Mouse (Mus musculus): ENCODE data around the gene Narfl.

Narfl gene

GRCm38 (mm10) chr17:25829558-25830017, 56.0 kb downstream of the Narfl start:
- no peak for DNase-seq (ENCODE audit: low read depth, low spot score)

- DNase-seq (ENCODE audit: low read depth, low spot score) = no peak
These were observed 56.7 kb downstream of the Narfl start for GRCm38 (mm10) chr17:25830200-25830753.

- DNase-seq (ENCODE audit: low read depth, low spot score) = no peak
These were observed 57.3 kb downstream of the Narfl start for GRCm38 (mm10) chr17:25830806-25831431.

- no peak for DNase-seq (ENCODE audit: low read depth, low spot score)
These were observed 58.1 kb downstream of the Narfl start for GRCm38 (mm10) chr17:25831451-25832281.

GRCm38 (mm10) chr17:25832436-25833290, 59.1 kb downstream of the Narfl start:
- DNase-seq (ENCODE audit: low read depth, low spot score) = peak; percentile 95

All from brain, embryonic 18.5 days (tissue).